Mouse (Mus musculus): Measurements from ENCODE around the gene Sbpl. TPM values are rescaled to one million over a fixed set of nuclear protein-coding genes. Genes with fewer than 3 reads are reported as not detected.
"Not testable (repeated sequence)": the region's sequence is repeated elsewhere in the genome, so short reads cannot be mapped to it uniquely, and the experiment has no call there.

Gene Sbpl
- total and polyA plus RNA-seq, 3 experiments, result not detected

- H3K4me3 ChIP-seq, result no peak overlapping the region
- TF ChIP-seq POLR2A (IDR thresholded peaks at IDR 0.05; ENCODE audit: insufficient read depth, low read depth, low read length) (no peak), CTCF (IDR thresholded peaks at IDR 0.05) (no peak), EP300 (IDR thresholded peaks at IDR 0.05; ENCODE audit: insufficient read depth, low read depth, low read length) (no peak)
- H3K36me3 ChIP-seq (ENCODE audit: control insufficient read depth, insufficient read depth, low read length), result no peaks in the 10 kb centered on the region
- peak in 1 of 2 experiments; percentile 38 for DNase-seq
- intact Hi-C loops (cut with DNase I), result no loop called here
- H3K79me2 ChIP-seq (replicated peaks; ENCODE audit: control insufficient read depth, insufficient read depth, low read length), result no peaks in the 10 kb centered on the region
- H3K27me3 ChIP-seq (ENCODE audit: control insufficient read depth, insufficient read depth, low read length), result no peaks in the 10 kb centered on the region
- H3K27ac ChIP-seq, result no peak overlapping the region
- no peaks in the 10 kb centered on the region for H3K4me1 ChIP-seq (ENCODE audit: control insufficient read depth, insufficient read depth, low read length)
- H3K9ac ChIP-seq (ENCODE audit: low read depth, low read length), result no peak overlapping the region
- WGBS, result 68% methylated on average over 10 of the region's 10 CpGs
These were observed 11.8 kb upstream of the Sbpl start for GRCm38 (mm10) chr17:23966658-23967401.

DNA sequence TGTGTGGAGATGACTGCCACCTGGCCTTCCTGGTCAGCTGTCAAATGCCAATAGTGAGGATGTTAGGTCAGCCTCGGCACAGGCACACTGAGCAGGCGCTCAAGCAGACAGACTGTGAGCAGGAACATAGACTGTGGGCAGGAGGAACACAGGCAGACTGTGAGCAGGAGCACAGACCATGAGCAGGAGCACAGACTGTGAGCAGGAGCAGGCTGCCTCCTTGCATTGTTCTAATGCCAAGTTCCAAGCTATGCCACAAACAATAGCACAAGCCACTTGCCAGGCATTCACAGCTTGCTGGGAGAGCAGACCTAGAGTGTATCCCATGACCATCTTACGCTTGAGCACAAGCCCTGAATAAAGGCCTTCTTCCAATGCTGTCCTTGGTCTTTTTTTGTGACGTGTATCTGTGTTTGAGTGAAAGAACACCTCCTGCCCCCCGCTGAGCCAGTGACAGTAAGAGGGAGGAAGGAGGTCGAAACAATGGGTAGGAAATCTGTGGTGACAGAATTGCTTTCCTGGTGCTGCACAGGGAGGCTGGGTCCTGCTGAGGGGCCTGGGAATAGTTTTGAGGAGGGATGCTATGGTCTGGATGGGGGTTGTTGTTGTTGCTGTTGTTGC lies 10.8 kb upstream of the Sbpl start:
- Histone ChIP-seq H3K36me3 (ENCODE audit: control insufficient read depth, insufficient read depth, low read length) (no peaks in the 10 kb centered on the region), H3K27me3 (ENCODE audit: control insufficient read depth, insufficient read depth, low read length) (no peaks in the 10 kb centered on the region), H3K4me3 (no peak overlapping the region), H3K9ac (ENCODE audit: low read depth, low read length) (no peak overlapping the region), H3K79me2 (replicated peaks; ENCODE audit: control insufficient read depth, insufficient read depth, low read length) (no peaks in the 10 kb centered on the region), H3K27ac (no peak overlapping the region), H3K4me1 (ENCODE audit: control insufficient read depth, insufficient read depth, low read length) (no peaks in the 10 kb centered on the region)
- no peak for DNase-seq
- intact Hi-C loops (cut with DNase I), result no loop called here
- no peak for TF ChIP-seq EP300 (IDR thresholded peaks at IDR 0.05; ENCODE audit: insufficient read depth, low read depth, low read length)
- no peak for TF ChIP-seq POLR2A (IDR thresholded peaks at IDR 0.05; ENCODE audit: insufficient read depth, low read depth, low read length)
- no peak for TF ChIP-seq CTCF (IDR thresholded peaks at IDR 0.05)
- WGBS, result 33% methylated on average over 6 of the region's 6 CpGs

- intact Hi-C loops (cut with DNase I), result loop anchor here (2.0 to 5.0 kb wide), 2 partner anchors 189 to 213 kb away; partner anchors contain the start of gene Flywch1
- no peaks in the 10 kb centered on the region for H3K36me3 ChIP-seq (ENCODE audit: control insufficient read depth, insufficient read depth, low read length)
- no peak overlapping the region for H3K27ac ChIP-seq
- no peaks in the 10 kb centered on the region for H3K4me1 ChIP-seq (ENCODE audit: control insufficient read depth, insufficient read depth, low read length)
- H3K4me3 ChIP-seq, result no peak overlapping the region
- WGBS, result 63% methylated on average over 4 of the region's 4 CpGs
- H3K27me3 ChIP-seq (ENCODE audit: control insufficient read depth, insufficient read depth, low read length), result no peaks in the 10 kb centered on the region
- TF ChIP-seq POLR2A (IDR thresholded peaks at IDR 0.05; ENCODE audit: insufficient read depth, low read depth, low read length) (no peak), CTCF (IDR thresholded peaks at IDR 0.05) (no peak), EP300 (IDR thresholded peaks at IDR 0.05; ENCODE audit: insufficient read depth, low read depth, low read length) (no peak)
- H3K9ac ChIP-seq (ENCODE audit: low read depth, low read length), result no peak overlapping the region
- no peaks in the 10 kb centered on the region for H3K79me2 ChIP-seq (replicated peaks; ENCODE audit: control insufficient read depth, insufficient read depth, low read length)
- no peak for DNase-seq
These were observed 6.6 kb upstream of the Sbpl start for GRCm38 (mm10) chr17:23961573-23962122.

GRCm38 (mm10) chr17:23960084-23960738 lies 5.1 kb upstream of the Sbpl start:
- 38% methylated on average over 3 of the region's 3 CpGs for WGBS

DNA sequence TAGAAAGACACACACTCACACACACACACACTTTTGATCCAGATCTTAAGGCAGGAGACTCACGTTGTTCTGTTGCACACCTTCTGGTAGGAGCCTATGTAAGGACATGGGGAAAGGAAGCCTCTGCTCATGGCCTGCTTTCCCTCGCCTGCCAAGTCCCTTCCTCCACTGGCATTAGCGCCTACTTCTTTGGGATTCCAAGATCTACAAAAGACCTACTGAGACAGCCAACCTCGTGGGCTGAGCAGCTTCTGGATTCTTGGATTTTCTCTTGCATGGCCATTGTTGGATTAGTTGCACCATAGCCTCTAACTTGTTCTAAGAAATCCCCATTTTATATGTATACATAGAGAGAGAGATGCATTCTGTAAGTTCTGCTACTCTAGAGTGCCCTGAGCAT lies 4.2 kb downstream of the Sbpl start:
- DNase-seq; intact Hi-C loops (cut with DNase I); H3K36me3 ChIP-seq (ENCODE audit: control insufficient read depth, insufficient read depth, low read length); H3K27me3 ChIP-seq (ENCODE audit: control insufficient read depth, insufficient read depth, low read length); H3K9ac ChIP-seq (ENCODE audit: low read depth, low read length); H3K79me2 ChIP-seq (replicated peaks; ENCODE audit: control insufficient read depth, insufficient read depth, low read length); H3K4me3 ChIP-seq; H3K4me1 ChIP-seq (ENCODE audit: control insufficient read depth, insufficient read depth, low read length); H3K27ac ChIP-seq: not testable (repeated sequence)
- WGBS, result 68% methylated on average over 4 of the region's 4 CpGs

More at GRCm38 (mm10) chr17:23960084-23960738, 5.1 kb upstream of the Sbpl start:
- TF ChIP-seq EP300 (IDR thresholded peaks at IDR 0.05; ENCODE audit: insufficient read depth, low read depth, low read length) (peak; percentile 87; the same call in 1 of the 2 replicates), CTCF (IDR thresholded peaks at IDR 0.05) (no peak; the same call in none of the 2 replicates), POLR2A (IDR thresholded peaks at IDR 0.05; ENCODE audit: insufficient read depth, low read depth, low read length) (no peak)
- H3K4me1 ChIP-seq (ENCODE audit: control insufficient read depth, insufficient read depth, low read length), result no peaks in the 10 kb centered on the region
- no peak overlapping the region for H3K4me3 ChIP-seq
- H3K36me3 ChIP-seq (ENCODE audit: control insufficient read depth, insufficient read depth, low read length), result no peaks in the 10 kb centered on the region
- no peaks in the 10 kb centered on the region for H3K79me2 ChIP-seq (replicated peaks; ENCODE audit: control insufficient read depth, insufficient read depth, low read length)
- intact Hi-C loops (cut with DNase I), result loop anchor here (1.0 to 5.0 kb wide), 4 partner anchors 86 to 211 kb away; partner anchors contain the start of gene Flywch1
- no peaks in the 10 kb centered on the region for H3K27me3 ChIP-seq (ENCODE audit: control insufficient read depth, insufficient read depth, low read length)
- H3K27ac ChIP-seq, result no peak overlapping the region
- no peak overlapping the region for H3K9ac ChIP-seq (ENCODE audit: low read depth, low read length)
- peak; percentile 68 to 70 for DNase-seq
